Mouse (Mus musculus) kidney, postnatal 10 days (tissue): ENCODE measurements around the gene Polr2m.
A peak's percentile ranks its signal among the peaks of the same experiment; 100 is the strongest.
"Not testable (repeated sequence)": the region's sequence is repeated elsewhere in the genome, so short reads cannot be mapped to it uniquely, and the experiment has no call there.

Experiments used
- DNase-seq: peaks from one replicate; pipeline ENCODE4 v3.0.0; 2021; ENCODE audit warnings: mixed read lengths

Polr2m gene

GRCm38 (mm10) chr9:71485475-71486094 lies at the start of gene Polr2m:
Gene Polr2m, minus strand, starts transcription at chr9:71485935.
- DNase-seq = peak; percentile 97

GRCm38 (mm10) chr9:71535036-71535435 lies 49.3 kb upstream of the Polr2m start:
- DNase-seq = no peak

GRCm38 (mm10) chr9:71529960-71530359 lies 44.2 kb upstream of the Polr2m start:
- DNase-seq = peak; percentile 27

GRCm38 (mm10) chr9:71527438-71527837 lies 41.7 kb upstream of the Polr2m start:
- peak; percentile 26 for DNase-seq

- DNase-seq = no peak
Observed at GRCm38 (mm10) chr9:71523901-71524300, 38.2 kb upstream of the Polr2m start.

GRCm38 (mm10) chr9:71519836-71520235 lies 34.1 kb upstream of the Polr2m start:
- peak; percentile 18 for DNase-seq

- DNase-seq = no peak
Observed at GRCm38 (mm10) chr9:71517487-71517886, 31.8 kb upstream of the Polr2m start.

- peak; percentile 66 for DNase-seq
Observed at GRCm38 (mm10) chr9:71515862-71516261, 30.1 kb upstream of the Polr2m start.

- no peak for DNase-seq
Observed at GRCm38 (mm10) chr9:71513566-71513965, 27.8 kb upstream of the Polr2m start.

GRCm38 (mm10) chr9:71512899-71513298 lies 27.2 kb upstream of the Polr2m start:
- no peak for DNase-seq

GRCm38 (mm10) chr9:71498391-71499182 lies 12.9 kb upstream of the Polr2m start:
- peak; percentile 70 for DNase-seq

GRCm38 (mm10) chr9:71496637-71497036 lies 10.9 kb upstream of the Polr2m start:
- peak; percentile 62 for DNase-seq

GRCm38 (mm10) chr9:71493771-71494170 lies 8.0 kb upstream of the Polr2m start:
- DNase-seq = no peak

GRCm38 (mm10) chr9:71492296-71493025 lies 6.7 kb upstream of the Polr2m start:
- no peak for DNase-seq

- DNase-seq = no peak
Observed at GRCm38 (mm10) chr9:71490076-71490475, 4.3 kb upstream of the Polr2m start.

- DNase-seq = no peak
Observed at GRCm38 (mm10) chr9:71486127-71486526, 392 bp upstream of the Polr2m start.

GRCm38 (mm10) chr9:71484871-71485474 lies 762 bp downstream of the Polr2m start:
- no peak for DNase-seq

- not testable (repeated sequence) for DNase-seq
Observed at GRCm38 (mm10) chr9:71483872-71484271, 1.9 kb downstream of the Polr2m start.

GRCm38 (mm10) chr9:71480305-71480704 lies 5.4 kb downstream of the Polr2m start:
- DNase-seq = no peak

GRCm38 (mm10) chr9:71479413-71479812 lies 6.3 kb downstream of the Polr2m start:
- DNase-seq = no peak

GRCm38 (mm10) chr9:71478596-71478995 lies 7.1 kb downstream of the Polr2m start:
- DNase-seq = no peak

GRCm38 (mm10) chr9:71476601-71477000 lies 9.1 kb downstream of the Polr2m start:
- DNase-seq = no peak

GRCm38 (mm10) chr9:71475536-71475935 lies 10.2 kb downstream of the Polr2m start:
- DNase-seq = no peak
